Mouse (Mus musculus): ENCODE results near the gene Gm33543.

Gene Gm33543

GRCm38 (mm10) chr10:95842789-95843637 is at the start of gene Gm33543:
TSS of gene Gm33543 (minus strand) at chr10:95842930.
- DNase-seq (ENCODE audit: low read depth, low spot score), result no peak

GRCm38 (mm10) chr10:95892132-95892531 is 49.4 kb upstream of the Gm33543 start:
- peak; percentile 93 for DNase-seq (ENCODE audit: low read depth, low spot score)

- peak; percentile 86 for DNase-seq (ENCODE audit: low read depth, low spot score)
Measured at GRCm38 (mm10) chr10:95891214-95891960, 48.7 kb upstream of the Gm33543 start.

GRCm38 (mm10) chr10:95883761-95884517 is 41.2 kb upstream of the Gm33543 start:
- peak; percentile 95 for DNase-seq (ENCODE audit: low read depth, low spot score)

GRCm38 (mm10) chr10:95882036-95882435 is 39.3 kb upstream of the Gm33543 start:
- no peak for DNase-seq (ENCODE audit: low read depth, low spot score)

GRCm38 (mm10) chr10:95879983-95880934 is 37.5 kb upstream of the Gm33543 start:
- no peak for DNase-seq (ENCODE audit: low read depth, low spot score)

- DNase-seq (ENCODE audit: low read depth, low spot score), result no peak
Measured at GRCm38 (mm10) chr10:95870782-95871181, 28.1 kb upstream of the Gm33543 start.

GRCm38 (mm10) chr10:95868348-95868747 is 25.6 kb upstream of the Gm33543 start:
- no peak for DNase-seq (ENCODE audit: low read depth, low spot score)

GRCm38 (mm10) chr10:95867596-95867995 is 24.9 kb upstream of the Gm33543 start:
- DNase-seq (ENCODE audit: low read depth, low spot score), result no peak

- DNase-seq (ENCODE audit: low read depth, low spot score), result peak; percentile 70
Measured at GRCm38 (mm10) chr10:95864349-95865124, 21.8 kb upstream of the Gm33543 start.

- DNase-seq (ENCODE audit: low read depth, low spot score), result peak; percentile 77
Measured at GRCm38 (mm10) chr10:95862664-95863063, 19.9 kb upstream of the Gm33543 start.

GRCm38 (mm10) chr10:95858164-95858563 is 15.4 kb upstream of the Gm33543 start:
- peak; percentile 68 for DNase-seq (ENCODE audit: low read depth, low spot score)

- peak; percentile 22 for DNase-seq (ENCODE audit: low read depth, low spot score)
Measured at GRCm38 (mm10) chr10:95855411-95855810, 12.7 kb upstream of the Gm33543 start.

- DNase-seq (ENCODE audit: low read depth, low spot score), result no peak
Measured at GRCm38 (mm10) chr10:95850504-95850903, 7.8 kb upstream of the Gm33543 start.

GRCm38 (mm10) chr10:95846739-95847138 is 4.0 kb upstream of the Gm33543 start:
- DNase-seq (ENCODE audit: low read depth, low spot score), result no peak

- DNase-seq (ENCODE audit: low read depth, low spot score), result no peak
Measured at GRCm38 (mm10) chr10:95846281-95846680, 3.6 kb upstream of the Gm33543 start.

GRCm38 (mm10) chr10:95843878-95844277 is 1.1 kb upstream of the Gm33543 start:
- no peak for DNase-seq (ENCODE audit: low read depth, low spot score)

GRCm38 (mm10) chr10:95841241-95841640 is 1.5 kb downstream of the Gm33543 start:
- no peak for DNase-seq (ENCODE audit: low read depth, low spot score)

- peak; percentile 44 for DNase-seq (ENCODE audit: low read depth, low spot score)
Measured at GRCm38 (mm10) chr10:95839803-95840202, 2.9 kb downstream of the Gm33543 start.

- no peak for DNase-seq (ENCODE audit: low read depth, low spot score)
Measured at GRCm38 (mm10) chr10:95839036-95839435, 3.7 kb downstream of the Gm33543 start.
